Mouse (Mus musculus) Patski (cell line): Measurements from ENCODE around the gene Tmem238. TPM values are rescaled to one million over a fixed set of nuclear protein-coding genes. Genes with fewer than 3 reads are reported as not detected.

Experiments used
- ATAC-seq: fragments of 100-300 bp; one replicate; pipeline ENCODE4 v1.8.0; 2021
- CTCF ChIA-PET: fragments of 350-600 bp; sonication (Branson Sonifier 250); formaldehyde crosslinking; loops from one replicate; lab custom pipeline; 2022; ENCODE audit warnings: inconsistent platforms; lab: Charles Lee
- POLR2A ChIA-PET: fragments of 350-600 bp; sonication (Branson Sonifier 250); formaldehyde crosslinking; loops from one replicate; lab custom pipeline; 2022; ENCODE audit warnings: antibody characterized with exemption, inconsistent platforms; lab: Charles Lee
- DNase-seq: peaks from one replicate; pipeline ENCODE4 v3.0.0-alpha.2; 2011; ENCODE audit warnings: low read depth, low spot score
- H3K27me3 ChIP-seq: fragments of 371-371 bp; one replicate; pipeline ENCODE4 v1.5.1; 2021
- CTCF ChIP-seq: fragments of 100-300 bp; IDR thresholded peaks from one replicate; pipeline ENCODE4 v1.5.1; 2021
- in situ Hi-C: fragments of 300-500 bp; cut with MboI; formaldehyde crosslinking; loops from 3 replicates; pipeline ENCODE4 v1.11.1; 2018; ENCODE audit warnings: low pct_unique_long_range_greater_than_20kb, mixed read lengths
- polyA plus RNA-seq: library from polyadenylated mRNA; unstranded; gene quantifications from one replicate; pipeline ENCODE4 v1.2.3, GENCODE M21; 2021

The Tmem238 gene
- polyA plus RNA-seq, 1 experiment from 2014 or later: 5.7 TPM

GRCm38 (mm10) chr7:4777851-4778637 lies 11.4 kb downstream of the Tmem238 start:
- DNase-seq (no peak), ATAC-seq (no peak)
- no peaks in the 10 kb centered on the region for H3K27me3 ChIP-seq
- in situ Hi-C loops: no loop called here
- ChIA-PET CTCF (interaction anchor here (1.0 kb wide), 1 partner anchor 38 kb away, joined by 3 read pairs; the partner anchor contains the start of gene Kmt5c), POLR2A (interaction anchor here (1.8 kb wide), 1 partner anchor 33 kb away, joined by 5 read pairs; no protein-coding TSS in a partner anchor)
- no peak for TF ChIP-seq CTCF

GRCm38 (mm10) chr7:4776861-4777830 lies 12.3 kb downstream of the Tmem238 start:
- DNase-seq (no peak), ATAC-seq (peak; percentile 7)
- in situ Hi-C loops: no loop called here
- TF ChIP-seq CTCF: no peak
- no peaks in the 10 kb centered on the region for H3K27me3 ChIP-seq
- ChIA-PET POLR2A (interaction anchor here (1.4 kb wide), 1 partner anchor 12 kb away, joined by 4 read pairs; the partner anchor contains the start of gene Tmem238), CTCF (no interaction called here)

- DNase-seq (no peak), ATAC-seq (no peak)
- no peak for TF ChIP-seq CTCF
- in situ Hi-C loops: no loop called here
- H3K27me3 ChIP-seq: no peaks in the 10 kb centered on the region
- POLR2A ChIA-PET: interaction anchor here (0.5 to 1.4 kb wide), 3 partner anchors 13 to 113 kb away, joined by 3 to 4 read pairs (median 3); partner anchors contain the start of gene Tmem238
- CTCF ChIA-PET: no interaction called here
These were observed 13.3 kb downstream of the Tmem238 start for GRCm38 (mm10) chr7:4776131-4776530.

GRCm38 (mm10) chr7:4771202-4771601 lies 18.3 kb downstream of the Tmem238 start, which contains the start of gene Fam71e2:
TSS of gene Fam71e2 (minus strand) at chr7:4771302.
- in situ Hi-C loops: no loop called here
- TF ChIP-seq CTCF: no peak
- ChIA-PET POLR2A (no interaction called here), CTCF (no interaction called here)
- no peak for ATAC-seq
- H3K27me3 ChIP-seq: peaks cover under 1% of the 10 kb centered on the region
- DNase-seq: no peak

- POLR2A ChIA-PET: interaction anchor here (0.6 to 1.0 kb wide), 2 partner anchors 31 to 254 kb away, joined by 3 to 4 read pairs; no protein-coding TSS in a partner anchor
- TF ChIP-seq CTCF: no peak
- in situ Hi-C loops: no loop called here
- no peak for DNase-seq
- peaks cover 6% of the 10 kb centered on the region for H3K27me3 ChIP-seq
- ATAC-seq: no peak
- CTCF ChIA-PET: interaction anchor here (1.2 kb wide), 2 partner anchors 14 to 25 kb away, joined by 3 to 6 read pairs; partner anchors contain the start of gene Tmem238
These were observed 24.3 kb downstream of the Tmem238 start for GRCm38 (mm10) chr7:4764946-4765710.

GRCm38 (mm10) chr7:4759670-4760069 lies 29.8 kb downstream of the Tmem238 start:
- ATAC-seq (no peak), DNase-seq (no peak)
- no peaks in the 10 kb centered on the region for H3K27me3 ChIP-seq
- TF ChIP-seq CTCF: no peak
- POLR2A ChIA-PET: no interaction called here
- CTCF ChIA-PET: no interaction called here
- in situ Hi-C loops: no loop called here

GRCm38 (mm10) chr7:4752821-4753570 lies 36.5 kb downstream of the Tmem238 start, which contains the start of gene Cox6b2:
TSS of gene Cox6b2 (minus strand) at chr7:4753094.
- no peak for TF ChIP-seq CTCF
- ChIA-PET CTCF (no interaction called here), POLR2A (interaction anchor here (0.6 to 1.4 kb wide), 4 partner anchors 10 to 26 kb away, joined by 3 to 4 read pairs (median 3); no protein-coding TSS in a partner anchor)
- DNase-seq (no peak), ATAC-seq (no peak)
- in situ Hi-C loops: no loop called here
- no peaks in the 10 kb centered on the region for H3K27me3 ChIP-seq

- no peaks in the 10 kb centered on the region for H3K27me3 ChIP-seq
- CTCF ChIA-PET: no interaction called here
- in situ Hi-C loops: no loop called here
- ATAC-seq (no peak), DNase-seq (no peak)
- no peak for TF ChIP-seq CTCF
- POLR2A ChIA-PET: interaction anchor here (0.6 to 1.2 kb wide), 2 partner anchors 11 to 25 kb away, joined by 3 to 4 read pairs; no protein-coding TSS in a partner anchor
These were observed 37.3 kb downstream of the Tmem238 start for GRCm38 (mm10) chr7:4751971-4752820.
